Mouse (Mus musculus) liver, postnatal 0 days (tissue): ENCODE results near the gene Hyls1.

Experiments used
- CTCF ChIP-seq: sonication (generic); IDR thresholded peaks from 2 replicates; pipeline ENCODE4 v1.5.1; 2016; ENCODE audit warnings: antibody characterized with exemption, low read depth
- EP300 ChIP-seq: IDR thresholded peaks from 2 replicates; pipeline ENCODE4 v1.6.1; 2016; ENCODE audit warnings: antibody characterized with exemption, low read depth, mild to moderate bottlenecking

- TF ChIP-seq EP300 (no peak), CTCF (no peak)
These were observed 25.5 kb downstream of the Hyls1 start for GRCm38 (mm10) chr9:35544666-35545065.
